Mouse (Mus musculus) v-Abl transformed pro-B cells (cell line): ENCODE measurements around the gene Mast4.

Experiments
- in situ Hi-C, 2 experiments: fragments of 400-800 bp; cut with MboI; formaldehyde crosslinking; loops; one replicate each; pipeline ENCODE4 v1.15.1; 2025; ENCODE audit not compliant: unreplicated experiment in 2 of 2

The Mast4 gene

GRCm38 (mm10) chr13:102744481-102745269 lies 589.6 kb downstream of the Mast4 start:
- in situ Hi-C loops = loop anchor here (5.0 to 10.0 kb wide), 8 partner anchors 62 to 1850 kb away; no protein-coding TSS in a partner anchor

GRCm38 (mm10) chr13:102739720-102740535 lies 594.4 kb downstream of the Mast4 start:
- in situ Hi-C loops = loop anchor here (5.0 to 10.0 kb wide), 7 partner anchors 58 to 1845 kb away; no protein-coding TSS in a partner anchor

GRCm38 (mm10) chr13:102737811-102738210 lies 596.5 kb downstream of the Mast4 start:
- in situ Hi-C loops = no loop called here

GRCm38 (mm10) chr13:102733063-102733462 lies 601.2 kb downstream of the Mast4 start:
- in situ Hi-C loops = no loop called here

GRCm38 (mm10) chr13:102728951-102729350 lies 605.3 kb downstream of the Mast4 start:
- in situ Hi-C loops = loop anchor here in 1 of 2 experiments (5.0 kb wide), 1 partner anchor 37 kb away; the partner anchor contains the start of gene Cd180

- in situ Hi-C loops = loop anchor here in 1 of 2 experiments (5.0 kb wide), 1 partner anchor 36 kb away; the partner anchor contains the start of gene Cd180
These were observed 606.3 kb downstream of the Mast4 start for GRCm38 (mm10) chr13:102728035-102728434.

- in situ Hi-C loops = loop anchor here in 1 of 2 experiments (5.0 kb wide), 1 partner anchor 35 kb away; the partner anchor contains the start of gene Cd180
These were observed 607.4 kb downstream of the Mast4 start for GRCm38 (mm10) chr13:102726876-102727275.

- in situ Hi-C loops = loop anchor here in 1 of 2 experiments (5.0 kb wide), 1 partner anchor 34 kb away; the partner anchor contains the start of gene Cd180
These were observed 608.4 kb downstream of the Mast4 start for GRCm38 (mm10) chr13:102725906-102726305.

- in situ Hi-C loops = loop anchor here in 1 of 2 experiments (5.0 kb wide), 1 partner anchor 33 kb away; the partner anchor contains the start of gene Cd180
These were observed 608.9 kb downstream of the Mast4 start for GRCm38 (mm10) chr13:102725416-102725815.

GRCm38 (mm10) chr13:102716973-102717372 lies 617.3 kb downstream of the Mast4 start:
- in situ Hi-C loops = no loop called here

- in situ Hi-C loops = no loop called here
These were observed 633.6 kb downstream of the Mast4 start for GRCm38 (mm10) chr13:102700744-102701143.

- in situ Hi-C loops = no loop called here
These were observed 634.1 kb downstream of the Mast4 start for GRCm38 (mm10) chr13:102700176-102700575.

- in situ Hi-C loops = loop anchor here in 1 of 2 experiments (10.0 to 25.0 kb wide), 2 partner anchors 1884 to 1913 kb away; no protein-coding TSS in a partner anchor
These were observed 635.5 kb downstream of the Mast4 start for GRCm38 (mm10) chr13:102698751-102699323.

- in situ Hi-C loops = loop anchor here in 1 of 2 experiments (10.0 to 25.0 kb wide), 2 partner anchors 1884 to 1914 kb away; no protein-coding TSS in a partner anchor
These were observed 636.0 kb downstream of the Mast4 start for GRCm38 (mm10) chr13:102698335-102698734.

- in situ Hi-C loops = loop anchor here in 1 of 2 experiments (10.0 to 25.0 kb wide), 2 partner anchors 1881 to 1917 kb away; no protein-coding TSS in a partner anchor
These were observed 639.0 kb downstream of the Mast4 start for GRCm38 (mm10) chr13:102695121-102695905.

GRCm38 (mm10) chr13:102694154-102694553 lies 640.1 kb downstream of the Mast4 start:
- in situ Hi-C loops = loop anchor here in 1 of 2 experiments (5.0 to 25.0 kb wide), 4 partner anchors 33 to 1918 kb away; no protein-coding TSS in a partner anchor

- in situ Hi-C loops = loop anchor here in 1 of 2 experiments (5.0 to 25.0 kb wide), 4 partner anchors 34 to 1919 kb away; no protein-coding TSS in a partner anchor
These were observed 640.9 kb downstream of the Mast4 start, which contains the start of gene Cd180 for GRCm38 (mm10) chr13:102693341-102693801. Gene Cd180 (plus strand): TSS chr13:102693558.

- in situ Hi-C loops = loop anchor here in 1 of 2 experiments (5.0 to 25.0 kb wide), 4 partner anchors 36 to 1921 kb away; no protein-coding TSS in a partner anchor
These were observed 642.7 kb downstream of the Mast4 start for GRCm38 (mm10) chr13:102691408-102692150.
